Mouse (Mus musculus): ENCODE results near the gene Polg2. TPM values are rescaled to one million over a fixed set of nuclear protein-coding genes. Genes with fewer than 3 reads are reported as not detected.
A peak's percentile ranks its signal among the peaks of the same experiment; 100 is the strongest.

The Polg2 gene
- total and polyA plus RNA-seq, 2 experiments = 6.4 to 12.6 TPM

DNA sequence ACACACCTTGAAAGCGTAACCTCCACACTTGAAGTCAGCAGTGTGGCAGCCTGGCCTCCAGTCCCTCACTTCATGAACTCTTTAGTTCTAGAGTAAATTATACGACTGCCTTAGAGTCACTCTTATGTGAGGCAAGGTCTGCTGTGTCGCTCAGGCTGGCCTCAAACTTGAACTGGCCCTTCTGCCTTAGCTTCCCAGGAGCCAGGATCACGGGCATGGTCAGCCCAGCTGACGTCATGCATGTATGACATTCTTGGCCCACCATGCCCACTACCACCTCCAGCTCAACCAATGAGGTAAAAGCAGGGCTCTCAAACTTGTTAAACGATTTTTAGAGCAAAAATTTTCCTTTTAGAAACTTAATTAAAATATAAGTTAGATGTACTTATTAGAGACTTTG is 42.1 kb upstream of the Polg2 start:
- TF ChIP-seq CTCF (IDR thresholded peaks at IDR 0.05; ENCODE audit: low read depth, low read length) (no peak), POLR2A (IDR thresholded peaks at IDR 0.05; ENCODE audit: extremely low read depth, insufficient read depth, low read length) (no peak)
- H3K27ac ChIP-seq (replicated peaks; ENCODE audit: insufficient read depth, low read depth, low read length) = no peak overlapping the region
- no peaks in the 10 kb centered on the region for H3K79me2 ChIP-seq (ENCODE audit: control insufficient read depth, insufficient read depth, low read length)
- H3K27me3 ChIP-seq (ENCODE audit: control insufficient read depth, insufficient read depth, low read length) = no peaks in the 10 kb centered on the region
- H3K4me1 ChIP-seq (ENCODE audit: control insufficient read depth, insufficient read depth, low read length) = peaks cover 5% of the 10 kb centered on the region; the same call in 1 of the 2 replicates
- no peak overlapping the region for H3K9ac ChIP-seq (ENCODE audit: low read depth, low read length)
- H3K36me3 ChIP-seq (ENCODE audit: control insufficient read depth, insufficient read depth, low read length) = peaks cover 49% of the 10 kb centered on the region
- no peak for DNase-seq (ENCODE audit: extremely low read depth, low read depth, low spot score)
- no peak overlapping the region for H3K4me3 ChIP-seq (ENCODE audit: insufficient read depth, low read depth, low read length)
- 89% methylated on average over 6 of the region's 6 CpGs for WGBS

DNA sequence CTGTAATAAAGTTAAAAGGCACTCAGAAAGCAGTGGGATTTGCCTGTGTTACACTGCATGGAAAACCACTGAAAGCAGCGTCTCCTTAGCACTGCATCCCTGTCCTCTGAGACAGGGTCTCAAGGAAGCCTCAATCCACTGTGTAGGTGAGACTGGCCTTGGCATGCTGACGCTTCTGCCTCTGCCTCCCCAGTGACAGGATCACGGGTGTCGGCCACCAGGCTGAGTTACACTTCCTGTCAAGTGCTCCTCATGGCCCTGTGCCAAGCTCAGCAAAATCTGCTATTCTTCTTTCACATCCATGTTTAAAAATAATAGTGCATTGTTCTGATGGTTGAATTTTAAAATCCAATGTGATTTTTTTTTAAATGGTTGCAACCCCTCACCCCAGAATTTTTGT is 41.6 kb upstream of the Polg2 start:
- Histone ChIP-seq H3K79me2 (ENCODE audit: control insufficient read depth, insufficient read depth, low read length) (no peaks in the 10 kb centered on the region), H3K36me3 (ENCODE audit: control insufficient read depth, insufficient read depth, low read length) (peaks cover 47% of the 10 kb centered on the region), H3K27me3 (ENCODE audit: control insufficient read depth, insufficient read depth, low read length) (no peaks in the 10 kb centered on the region), H3K4me3 (ENCODE audit: insufficient read depth, low read depth, low read length) (no peak overlapping the region), H3K4me1 (ENCODE audit: control insufficient read depth, insufficient read depth, low read length) (peaks cover 5% of the 10 kb centered on the region; the same call in 1 of the 2 replicates), H3K9ac (ENCODE audit: low read depth, low read length) (no peak overlapping the region), H3K27ac (replicated peaks; ENCODE audit: insufficient read depth, low read depth, low read length) (no peak overlapping the region; the same call in 1 of the 2 replicates)
- DNase-seq (ENCODE audit: extremely low read depth, low read depth, low spot score) = peak; percentile 30
- 69% methylated on average over 4 of the region's 4 CpGs for WGBS
- TF ChIP-seq CTCF (IDR thresholded peaks at IDR 0.05; ENCODE audit: low read depth, low read length) = no peak
- TF ChIP-seq POLR2A (IDR thresholded peaks at IDR 0.05; ENCODE audit: extremely low read depth, insufficient read depth, low read length) = no peak

DNA sequence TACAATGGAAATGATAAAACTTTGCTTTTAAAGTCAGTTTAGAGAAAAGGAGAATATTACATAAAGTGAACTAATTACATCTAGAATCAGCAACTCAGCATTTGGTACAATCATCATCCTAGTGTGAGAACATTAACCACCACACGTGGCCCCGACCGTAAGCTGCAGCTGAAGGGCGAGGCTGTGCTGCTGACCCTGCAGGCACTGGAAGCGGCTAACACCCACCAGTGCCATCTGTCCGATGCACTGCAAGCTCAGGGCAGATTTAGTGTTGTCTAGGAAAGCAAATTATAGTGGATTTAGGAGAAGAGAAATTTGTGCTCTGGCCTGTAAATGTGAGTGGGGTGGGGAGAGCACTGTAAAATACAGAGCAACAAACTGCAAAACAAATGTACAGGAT is 40.9 kb upstream of the Polg2 start:
- H3K4me3 ChIP-seq (ENCODE audit: insufficient read depth, low read depth, low read length) = no peak overlapping the region
- WGBS = 93% methylated on average over 6 of the region's 6 CpGs
- peaks cover 48% of the 10 kb centered on the region for H3K36me3 ChIP-seq (ENCODE audit: control insufficient read depth, insufficient read depth, low read length)
- peaks cover 5% of the 10 kb centered on the region; the same call in 1 of the 2 replicates for H3K4me1 ChIP-seq (ENCODE audit: control insufficient read depth, insufficient read depth, low read length)
- no peak overlapping the region for H3K9ac ChIP-seq (ENCODE audit: low read depth, low read length)
- DNase-seq (ENCODE audit: extremely low read depth, low read depth, low spot score) = no peak
- no peak overlapping the region for H3K27ac ChIP-seq (replicated peaks; ENCODE audit: insufficient read depth, low read depth, low read length)
- TF ChIP-seq POLR2A (IDR thresholded peaks at IDR 0.05; ENCODE audit: extremely low read depth, insufficient read depth, low read length) (no peak), CTCF (IDR thresholded peaks at IDR 0.05; ENCODE audit: low read depth, low read length) (no peak)
- H3K79me2 ChIP-seq (ENCODE audit: control insufficient read depth, insufficient read depth, low read length) = no peaks in the 10 kb centered on the region
- no peaks in the 10 kb centered on the region for H3K27me3 ChIP-seq (ENCODE audit: control insufficient read depth, insufficient read depth, low read length)

DNA sequence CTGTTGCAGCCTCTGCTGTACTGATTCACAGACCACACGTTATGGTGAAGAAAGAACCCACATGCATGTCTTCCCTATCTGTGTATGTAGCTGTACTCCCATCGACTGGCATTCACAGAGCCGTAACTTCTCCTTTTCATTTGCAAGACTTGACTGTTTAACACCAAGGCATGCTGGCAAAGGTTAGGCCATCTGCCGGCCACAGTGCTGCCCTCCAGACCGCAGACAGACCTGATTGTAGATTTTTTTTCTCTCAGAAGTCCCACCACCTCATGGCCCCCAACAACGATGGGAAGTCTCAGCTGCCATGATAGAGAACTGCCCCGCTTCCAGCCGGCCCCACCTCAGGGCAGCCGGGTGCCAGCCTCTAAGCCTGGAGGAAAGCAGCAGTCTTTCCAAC is 40.3 kb upstream of the Polg2 start:
- DNase-seq (ENCODE audit: extremely low read depth, low read depth, low spot score) = no peak
- no peak for TF ChIP-seq POLR2A (IDR thresholded peaks at IDR 0.05; ENCODE audit: extremely low read depth, insufficient read depth, low read length)
- H3K9ac ChIP-seq (ENCODE audit: low read depth, low read length) = no peak overlapping the region
- H3K36me3 ChIP-seq (ENCODE audit: control insufficient read depth, insufficient read depth, low read length) = peaks cover 48% of the 10 kb centered on the region
- H3K79me2 ChIP-seq (ENCODE audit: control insufficient read depth, insufficient read depth, low read length) = no peaks in the 10 kb centered on the region
- no peak overlapping the region for H3K4me3 ChIP-seq (ENCODE audit: insufficient read depth, low read depth, low read length)
- no peak overlapping the region for H3K27ac ChIP-seq (replicated peaks; ENCODE audit: insufficient read depth, low read depth, low read length)
- WGBS = 86% methylated on average over 9 of the region's 9 CpGs
- no peaks in the 10 kb centered on the region for H3K27me3 ChIP-seq (ENCODE audit: control insufficient read depth, insufficient read depth, low read length)
- H3K4me1 ChIP-seq (ENCODE audit: control insufficient read depth, insufficient read depth, low read length) = peaks cover 8% of the 10 kb centered on the region; the same call in 1 of the 2 replicates

DNA sequence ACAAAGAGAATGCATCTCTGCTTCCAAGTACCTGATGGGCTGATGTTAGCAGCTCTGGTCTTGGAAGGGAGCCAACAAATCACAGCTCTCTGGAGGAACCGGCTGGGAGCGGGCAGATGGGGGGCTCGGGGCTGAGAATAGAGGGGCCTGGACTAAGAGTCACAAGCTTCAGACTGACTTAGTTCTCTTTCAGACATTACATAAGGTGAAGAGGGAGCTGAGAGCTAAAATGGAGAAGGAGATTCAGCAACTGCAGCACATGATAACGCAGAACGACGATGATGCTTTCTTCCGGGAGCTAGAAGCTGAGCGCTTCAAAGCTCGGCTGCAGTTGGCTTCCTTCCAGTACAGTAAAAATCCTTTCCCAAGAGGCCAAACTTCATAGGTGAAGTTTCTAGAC is 39.0 kb upstream of the Polg2 start:
- no peak overlapping the region for H3K9ac ChIP-seq (ENCODE audit: low read depth, low read length)
- H3K79me2 ChIP-seq (ENCODE audit: control insufficient read depth, insufficient read depth, low read length) = no peaks in the 10 kb centered on the region
- H3K27ac ChIP-seq (replicated peaks; ENCODE audit: insufficient read depth, low read depth, low read length) = no peak overlapping the region
- WGBS = 37% methylated on average over 9 of the region's 9 CpGs
- H3K4me1 ChIP-seq (ENCODE audit: control insufficient read depth, insufficient read depth, low read length) = peaks cover 8% of the 10 kb centered on the region
- H3K36me3 ChIP-seq (ENCODE audit: control insufficient read depth, insufficient read depth, low read length) = peaks cover 42% of the 10 kb centered on the region
- DNase-seq (ENCODE audit: extremely low read depth, low read depth, low spot score) = peak; percentile 40
- TF ChIP-seq CTCF (IDR thresholded peaks at IDR 0.05; ENCODE audit: low read depth, low read length) (no peak), POLR2A (IDR thresholded peaks at IDR 0.05; ENCODE audit: extremely low read depth, insufficient read depth, low read length) (no peak)
- H3K4me3 ChIP-seq (ENCODE audit: insufficient read depth, low read depth, low read length) = no peak overlapping the region
- H3K27me3 ChIP-seq (ENCODE audit: control insufficient read depth, insufficient read depth, low read length) = no peaks in the 10 kb centered on the region

DNA sequence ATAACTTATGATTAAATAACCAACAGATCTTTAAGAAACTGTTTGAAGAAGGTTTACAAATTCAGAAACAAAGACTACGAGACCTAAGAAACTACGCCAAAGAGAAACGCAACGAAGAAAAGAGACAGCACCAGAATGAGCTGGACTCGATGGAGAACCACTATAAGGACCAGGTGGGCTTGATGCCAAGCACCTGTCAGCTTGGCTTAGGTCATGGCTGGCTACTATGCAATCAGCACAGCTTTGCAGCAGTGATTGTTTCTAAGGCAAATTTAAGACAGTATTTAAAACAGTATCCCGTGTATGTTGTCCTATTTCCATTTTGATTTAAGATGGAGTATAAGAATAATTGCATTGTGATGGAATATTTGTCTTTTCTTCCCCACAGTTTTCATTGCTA is 38.5 kb upstream of the Polg2 start:
- Histone ChIP-seq H3K79me2 (ENCODE audit: control insufficient read depth, insufficient read depth, low read length) (no peaks in the 10 kb centered on the region), H3K27ac (replicated peaks; ENCODE audit: insufficient read depth, low read depth, low read length) (no peak overlapping the region), H3K36me3 (ENCODE audit: control insufficient read depth, insufficient read depth, low read length) (peaks cover 39% of the 10 kb centered on the region), H3K27me3 (ENCODE audit: control insufficient read depth, insufficient read depth, low read length) (no peaks in the 10 kb centered on the region), H3K4me3 (ENCODE audit: insufficient read depth, low read depth, low read length) (no peak overlapping the region), H3K4me1 (ENCODE audit: control insufficient read depth, insufficient read depth, low read length) (peaks cover 10% of the 10 kb centered on the region), H3K9ac (ENCODE audit: low read depth, low read length) (no peak overlapping the region)
- DNase-seq (ENCODE audit: extremely low read depth, low read depth, low spot score) = no peak
- 86% methylated on average over 6 of the region's 6 CpGs for WGBS
- TF ChIP-seq CTCF (IDR thresholded peaks at IDR 0.05; ENCODE audit: low read depth, low read length) = no peak
- no peak for TF ChIP-seq POLR2A (IDR thresholded peaks at IDR 0.05; ENCODE audit: extremely low read depth, insufficient read depth, low read length)
